Mouse (Mus musculus) liver, embryonic 16.5 days (tissue): Measurements from ENCODE around the gene Slc35f3. TPM values are rescaled to one million over a fixed set of nuclear protein-coding genes. Genes with fewer than 3 reads are reported as not detected.

Experiments used
- ATAC-seq: fragments of 200-750 bp; cut with Nextera tagmentation; 2 replicates; pipeline ENCODE4 v1.8.0; 2017; ENCODE audit warnings: low read depth, mild to moderate bottlenecking, moderate number of reproducible peaks, moderate library complexity
- H3K27ac ChIP-seq: fragments of 300-500 bp; sonication (generic); 2 replicates; pipeline ENCODE4 v1.5.1; 2014; ENCODE audit warnings: mild to moderate bottlenecking, low read length
- H3K27me3 ChIP-seq: fragments of 300-500 bp; sonication (generic); 2 replicates; pipeline ENCODE4 v1.6.1; 2014; ENCODE audit warnings: low read depth, low read length, mixed read lengths; ENCODE audit not compliant: control insufficient read depth, insufficient read depth
- H3K36me3 ChIP-seq: fragments of 300-500 bp; sonication (generic); 2 replicates; pipeline ENCODE4 v1.6.1; 2014; ENCODE audit warnings: mild to moderate bottlenecking; ENCODE audit not compliant: control insufficient read depth, insufficient read depth
- H3K4me1 ChIP-seq: fragments of 300-500 bp; sonication (generic); 2 replicates; pipeline ENCODE4 v1.6.1; 2014; ENCODE audit warnings: low read depth, low read length, mixed read lengths; ENCODE audit not compliant: control insufficient read depth
- H3K4me2 ChIP-seq: fragments of 300-500 bp; sonication (generic); 2 replicates; pipeline ENCODE4 v1.6.1; 2014; ENCODE audit warnings: low read depth, low read length, mixed read lengths
- H3K4me3 ChIP-seq: fragments of 300-500 bp; sonication (generic); 2 replicates; pipeline ENCODE4 v1.5.1; 2014; ENCODE audit warnings: low read depth, mild to moderate bottlenecking, low read length
- H3K9ac ChIP-seq: fragments of 300-500 bp; sonication (generic); 2 replicates; pipeline ENCODE4 v1.6.1; 2014; ENCODE audit warnings: low read depth, low read length
- H3K9me3 ChIP-seq: fragments of 300-500 bp; sonication (generic); replicated peaks from 2 replicates; pipeline ENCODE4 v1.6.1; 2016; ENCODE audit warnings: low read length; ENCODE audit not compliant: control insufficient read depth
- WGBS: fragments of 180-500 bp; shearing (Covaris S2); extraction: QIAGEN DNeasy Blood & Tissue Kit; methylation state at CpG from one replicate; pipeline ENCODE4 v1.1.7; 2014; ENCODE audit not compliant: insufficient replicate concordance; 5-methylcytosine and 5-hydroxymethylcytosine counted together
- polyA plus RNA-seq: library from polyadenylated mRNA; unstranded; fragments of >200 nt; fragmentation: Nextera tagmentation; extraction: Ambion mirVana; gene quantifications from 2 replicates; pipeline ENCODE4 v1.2.1, GENCODE M21; 2015

Slc35f3 gene
- polyA plus RNA-seq, 1 experiment from 2014 or later, result not detected

GRCm38 (mm10) chr8:126273066-126273465 lies 25.3 kb upstream of the Slc35f3 start:
- no peak overlapping the region for H3K27ac ChIP-seq
- H3K27me3 ChIP-seq, result no peaks in the 10 kb centered on the region
- H3K4me1 ChIP-seq, result no peaks in the 10 kb centered on the region
- ATAC-seq, result no peak
- no peak overlapping the region for H3K4me3 ChIP-seq
- no peak overlapping the region for H3K4me2 ChIP-seq
- H3K9me3 ChIP-seq, result no peaks in the 10 kb centered on the region
- no peaks in the 10 kb centered on the region for H3K36me3 ChIP-seq
- WGBS, result 43% methylated on average over 4 of the region's 4 CpGs
- no peak overlapping the region for H3K9ac ChIP-seq

- H3K36me3 ChIP-seq, result no peaks in the 10 kb centered on the region
- H3K4me1 ChIP-seq, result no peaks in the 10 kb centered on the region
- 37% methylated on average over 4 of the region's 4 CpGs for WGBS
- no peak for ATAC-seq
- no peak overlapping the region for H3K4me3 ChIP-seq
- no peaks in the 10 kb centered on the region for H3K9me3 ChIP-seq
- no peak overlapping the region for H3K27ac ChIP-seq
- no peak overlapping the region for H3K4me2 ChIP-seq
- H3K27me3 ChIP-seq, result no peaks in the 10 kb centered on the region
- H3K9ac ChIP-seq, result no peak overlapping the region
These were observed 23.4 kb upstream of the Slc35f3 start for GRCm38 (mm10) chr8:126274866-126275360.

GRCm38 (mm10) chr8:126275886-126276285 lies 22.5 kb upstream of the Slc35f3 start:
- Histone ChIP-seq H3K4me3 (no peak overlapping the region), H3K4me2 (no peak overlapping the region), H3K9me3 (no peaks in the 10 kb centered on the region), H3K27ac (no peak overlapping the region), H3K27me3 (no peaks in the 10 kb centered on the region), H3K36me3 (no peaks in the 10 kb centered on the region), H3K9ac (no peak overlapping the region), H3K4me1 (no peaks in the 10 kb centered on the region)
- no peak for ATAC-seq
- 56% methylated on average over 4 of the region's 4 CpGs for WGBS

- 55% methylated on average over 10 of the region's 10 CpGs for WGBS
- H3K27ac ChIP-seq, result no peak overlapping the region
- H3K9ac ChIP-seq, result no peak overlapping the region
- no peak overlapping the region for H3K4me2 ChIP-seq
- H3K27me3 ChIP-seq, result no peaks in the 10 kb centered on the region
- no peaks in the 10 kb centered on the region for H3K4me1 ChIP-seq
- H3K36me3 ChIP-seq, result no peaks in the 10 kb centered on the region
- no peak overlapping the region for H3K4me3 ChIP-seq
- ATAC-seq, result no peak
- no peaks in the 10 kb centered on the region for H3K9me3 ChIP-seq
These were observed 6.4 kb upstream of the Slc35f3 start for GRCm38 (mm10) chr8:126291951-126292350.

- no peak for ATAC-seq
- Histone ChIP-seq H3K27ac (no peak overlapping the region), H3K4me2 (no peak overlapping the region), H3K9ac (no peak overlapping the region), H3K9me3 (no peaks in the 10 kb centered on the region), H3K36me3 (no peaks in the 10 kb centered on the region), H3K27me3 (peaks cover 21% of the 10 kb centered on the region), H3K4me1 (no peaks in the 10 kb centered on the region), H3K4me3 (no peak overlapping the region)
- 7% methylated on average over 1 of the region's 1 CpGs for WGBS
These were observed 993 bp upstream of the Slc35f3 start for GRCm38 (mm10) chr8:126297284-126297845.

GRCm38 (mm10) chr8:126299333-126299732 lies 975 bp downstream of the Slc35f3 start:
- Histone ChIP-seq H3K27ac (no peak overlapping the region), H3K36me3 (no peaks in the 10 kb centered on the region), H3K9me3 (no peaks in the 10 kb centered on the region), H3K4me3 (no peak overlapping the region), H3K4me1 (no peaks in the 10 kb centered on the region), H3K27me3 (peaks cover 21% of the 10 kb centered on the region), H3K4me2 (no peak overlapping the region), H3K9ac (no peak overlapping the region)
- no peak for ATAC-seq
- 12% methylated on average over 7 of the region's 7 CpGs for WGBS

GRCm38 (mm10) chr8:126300350-126300749 lies 2.0 kb downstream of the Slc35f3 start:
- H3K4me3 ChIP-seq, result no peak overlapping the region
- no peak overlapping the region for H3K27ac ChIP-seq
- no peak overlapping the region for H3K9ac ChIP-seq
- H3K9me3 ChIP-seq, result no peaks in the 10 kb centered on the region
- H3K4me1 ChIP-seq, result no peaks in the 10 kb centered on the region
- H3K4me2 ChIP-seq, result no peak overlapping the region
- WGBS, result 72% methylated on average over 5 of the region's 5 CpGs
- H3K36me3 ChIP-seq, result no peaks in the 10 kb centered on the region
- no peak for ATAC-seq
- H3K27me3 ChIP-seq, result peaks cover 21% of the 10 kb centered on the region

GRCm38 (mm10) chr8:126301580-126301979 lies 3.2 kb downstream of the Slc35f3 start:
- no peak overlapping the region for H3K4me2 ChIP-seq

GRCm38 (mm10) chr8:126307164-126307563 lies 8.8 kb downstream of the Slc35f3 start:
- Histone ChIP-seq H3K4me3 (no peak overlapping the region), H3K9ac (no peak overlapping the region), H3K4me1 (no peaks in the 10 kb centered on the region; the same call in 1 of the 2 replicates), H3K4me2 (no peak overlapping the region), H3K9me3 (no peaks in the 10 kb centered on the region), H3K27ac (no peak overlapping the region), H3K36me3 (no peaks in the 10 kb centered on the region), H3K27me3 (no peaks in the 10 kb centered on the region)
- 63% methylated on average over 9 of the region's 9 CpGs for WGBS
- no peak for ATAC-seq

More at GRCm38 (mm10) chr8:126301580-126301979, 3.2 kb downstream of the Slc35f3 start:
- Histone ChIP-seq H3K27me3 (peaks cover 21% of the 10 kb centered on the region), H3K4me3 (no peak overlapping the region), H3K4me1 (no peaks in the 10 kb centered on the region), H3K27ac (no peak overlapping the region), H3K36me3 (no peaks in the 10 kb centered on the region), H3K9ac (no peak overlapping the region), H3K9me3 (no peaks in the 10 kb centered on the region)
- no peak for ATAC-seq
- WGBS, result 73% methylated on average over 6 of the region's 6 CpGs
